Mouse (Mus musculus) stomach, postnatal 0 days (tissue): Measurements from ENCODE around the gene Lhcgr. TPM values are rescaled to one million over a fixed set of nuclear protein-coding genes. Genes with fewer than 3 reads are reported as not detected.
A peak's percentile ranks its signal among the peaks of the same experiment; 100 is the strongest.

Experiments
- ATAC-seq: fragments of 200-750 bp; cut with Nextera tagmentation; 2 replicates; pipeline ENCODE4 v1.8.0; 2017; ENCODE audit not compliant: low FRiP score, low TSS enrichment
- DNase-seq: peaks from one replicate; pipeline ENCODE4 v3.0.0-alpha.2; 2016; ENCODE audit warnings: low spot score
- H3K27ac ChIP-seq: fragments of 300-500 bp; sonication (generic); replicated peaks from 2 replicates; pipeline ENCODE4 v1.5.1; 2014; ENCODE audit warnings: mild to moderate bottlenecking, control low read depth
- H3K27me3 ChIP-seq: fragments of 300-500 bp; sonication (generic); 2 replicates; pipeline ENCODE4 v1.6.1; 2014; ENCODE audit warnings: low read length; ENCODE audit not compliant: control insufficient read depth, insufficient read depth
- H3K36me3 ChIP-seq: fragments of 300-500 bp; sonication (generic); 2 replicates; pipeline ENCODE4 v1.6.1; 2014; ENCODE audit warnings: low read length, mixed read lengths; ENCODE audit not compliant: control insufficient read depth, insufficient read depth
- H3K4me1 ChIP-seq: fragments of 300-500 bp; sonication (generic); replicated peaks from 2 replicates; pipeline ENCODE4 v1.6.1; 2014; ENCODE audit warnings: antibody characterized with exemption; ENCODE audit not compliant: control insufficient read depth, insufficient read depth
- H3K4me2 ChIP-seq: fragments of 300-500 bp; sonication (generic); replicated peaks from 2 replicates; pipeline ENCODE4 v1.6.1; 2014; ENCODE audit warnings: low read depth, mild to moderate bottlenecking, control low read depth, moderate library complexity
- H3K4me3 ChIP-seq: fragments of 300-500 bp; sonication (generic); 2 replicates; pipeline ENCODE4 v1.5.1; 2014; ENCODE audit warnings: low read depth, low read length, control low read depth
- H3K9ac ChIP-seq: fragments of 300-500 bp; sonication (generic); 2 replicates; pipeline ENCODE4 v1.6.1; 2014; ENCODE audit warnings: mild to moderate bottlenecking, low read length, control low read depth, mixed read lengths
- H3K9me3 ChIP-seq: fragments of 300-500 bp; sonication (generic); 2 replicates; pipeline ENCODE4 v1.6.1; 2016; ENCODE audit warnings: low read length; ENCODE audit not compliant: control insufficient read depth
- CTCF ChIP-seq: IDR thresholded peaks from 2 replicates; pipeline ENCODE4 v1.5.1; 2016; ENCODE audit warnings: antibody characterized with exemption, low read depth, mild to moderate bottlenecking, moderate library complexity
- EP300 ChIP-seq: optimal IDR thresholded peaks from 2 replicates; pipeline ENCODE3; 2016; ENCODE audit warnings: antibody characterized with exemption
- WGBS: fragments of 180-500 bp; shearing (Covaris S2); extraction: QIAGEN DNeasy Blood & Tissue Kit; methylation state at CpG from one replicate; pipeline ENCODE4 v1.1.7; 2014; 5-methylcytosine and 5-hydroxymethylcytosine counted together
- polyA plus RNA-seq: library from polyadenylated mRNA; unstranded; fragments of >200 nt; fragmentation: Nextera tagmentation; extraction: Ambion mirVana; gene quantifications from 2 replicates; pipeline ENCODE4 v1.2.1, GENCODE M21; 2015

Lhcgr gene
- polyA plus RNA-seq, 1 experiment from 2014 or later: not detected

DNA sequence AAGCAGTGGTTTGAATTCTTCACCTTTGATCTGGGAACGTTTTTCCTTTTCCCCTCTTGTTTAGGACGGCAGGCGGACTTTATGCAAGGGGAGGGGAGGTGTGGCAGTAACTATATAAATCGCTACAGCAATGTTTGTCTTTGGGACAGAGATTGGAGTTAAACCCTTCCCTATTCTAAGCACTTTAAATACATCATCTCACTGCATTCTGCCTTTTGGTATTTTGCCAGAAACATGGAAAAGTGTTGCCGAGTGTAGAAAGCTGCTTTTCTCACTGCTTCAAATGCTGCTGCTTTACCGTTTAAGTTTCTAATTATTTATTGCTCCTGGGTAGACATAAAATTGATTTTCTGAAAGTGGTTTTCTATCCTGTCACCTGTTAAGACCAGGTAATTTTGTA, 89.4 kb downstream of the Lhcgr start:
- WGBS: 2% methylated on average over 6 of the region's 6 CpGs
- Histone ChIP-seq H3K4me2 (0 out of 2 replicates have a peak overlapping the region, but pooled peaks have one; percentile 15), H3K27me3 (no peaks in the 10 kb centered on the region), H3K9me3 (no peaks in the 10 kb centered on the region), H3K4me3 (no peak overlapping the region), H3K4me1 (no peaks in the 10 kb centered on the region), H3K36me3 (no peaks in the 10 kb centered on the region), H3K9ac (no peak overlapping the region), H3K27ac (no peak overlapping the region)
- DNase-seq: no peak
- no peak for ATAC-seq
- no peak for TF ChIP-seq CTCF
- TF ChIP-seq EP300: no peak

DNA sequence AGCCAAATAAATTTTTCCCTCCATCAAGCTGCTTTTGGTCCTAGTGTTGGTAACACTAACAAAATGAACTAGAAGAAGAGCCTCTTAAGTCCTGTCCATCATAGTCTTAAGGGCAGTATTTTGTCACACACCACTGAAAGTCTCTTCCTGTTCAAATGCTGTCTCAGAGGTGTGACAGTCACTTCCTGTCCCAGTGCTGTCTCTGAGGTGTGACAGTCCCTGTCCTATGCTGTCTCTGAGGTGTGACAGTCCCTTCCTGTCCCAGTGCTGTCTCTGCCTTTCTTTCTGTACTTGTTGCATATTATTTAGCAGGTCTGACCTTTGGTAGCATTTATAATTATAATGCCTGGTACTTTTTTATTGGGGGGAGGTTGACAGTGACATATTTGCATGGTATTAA, 90.9 kb downstream of the Lhcgr start:
- Histone ChIP-seq H3K4me3 (no peak overlapping the region), H3K27ac (no peak overlapping the region), H3K4me2 (no peak overlapping the region), H3K36me3 (no peaks in the 10 kb centered on the region), H3K27me3 (no peaks in the 10 kb centered on the region), H3K9me3 (no peaks in the 10 kb centered on the region), H3K9ac (no peak overlapping the region), H3K4me1 (no peaks in the 10 kb centered on the region)
- DNase-seq (no peak), ATAC-seq (no peak)
- TF ChIP-seq CTCF (no peak), EP300 (no peak)

DNA sequence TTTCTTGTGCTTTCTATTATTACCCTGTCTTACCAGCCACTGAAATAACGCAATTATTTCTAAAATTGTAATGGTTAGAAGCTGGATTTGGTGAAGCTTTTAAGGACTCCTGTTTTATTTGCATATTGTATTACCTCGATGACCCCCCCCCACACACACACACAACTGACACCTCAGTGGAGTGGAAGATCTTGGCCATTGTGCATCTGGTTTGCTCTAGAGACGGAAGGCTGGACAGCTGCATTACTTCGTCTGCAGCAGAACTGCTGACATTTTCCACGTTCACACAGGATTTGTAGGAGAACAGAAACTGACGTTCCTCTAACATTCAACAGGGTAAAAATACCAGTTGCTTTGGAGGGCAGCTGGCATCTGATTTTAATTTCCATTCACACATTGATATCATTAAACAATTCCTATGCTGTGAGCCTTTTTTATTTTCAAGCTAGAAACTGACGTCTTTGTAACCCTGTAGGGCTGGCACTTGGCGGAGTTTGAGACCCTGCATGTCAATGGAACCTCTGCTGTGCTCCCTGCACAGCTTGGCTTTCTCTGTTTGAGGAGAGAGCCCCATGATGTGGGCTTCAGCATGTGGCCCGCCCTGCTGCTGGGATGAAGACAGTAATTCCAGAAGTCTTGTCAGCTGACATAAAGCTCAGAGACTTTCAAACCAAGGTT, 95.0 kb downstream of the Lhcgr start:
- no peak for ATAC-seq
- WGBS: 51% methylated on average over 9 of the region's 9 CpGs
- Histone ChIP-seq H3K27ac (peak overlapping the region; percentile 40), H3K27me3 (no peaks in the 10 kb centered on the region), H3K9ac (no peak overlapping the region), H3K36me3 (no peaks in the 10 kb centered on the region), H3K4me3 (no peak overlapping the region), H3K9me3 (no peaks in the 10 kb centered on the region), H3K4me2 (no peak overlapping the region), H3K4me1 (no peaks in the 10 kb centered on the region)
- no peak for TF ChIP-seq EP300
- no peak for TF ChIP-seq CTCF
- DNase-seq: no peak

DNA sequence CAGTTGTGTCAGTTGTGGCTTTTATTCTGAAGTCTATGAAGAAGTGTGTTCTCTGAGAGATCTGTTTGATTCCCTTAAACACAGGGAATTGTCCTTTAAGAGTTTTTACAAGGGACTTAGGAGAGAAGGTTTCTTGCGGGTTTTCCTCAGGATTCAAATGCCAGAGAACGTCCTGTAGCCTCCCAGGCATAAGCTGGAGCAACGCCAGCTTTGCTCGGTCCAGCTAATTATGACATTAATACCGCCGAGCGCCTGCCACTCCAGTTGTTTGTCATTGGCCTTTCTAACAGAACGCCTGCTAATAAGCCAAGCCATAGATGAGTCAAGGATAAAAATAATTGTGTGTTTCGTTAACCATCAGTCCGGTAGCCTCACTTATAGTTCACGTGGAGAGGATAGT, 103.6 kb downstream of the Lhcgr start:
- no peaks in the 10 kb centered on the region for H3K36me3 ChIP-seq
- no peak overlapping the region for H3K4me2 ChIP-seq
- H3K27me3 ChIP-seq: no peaks in the 10 kb centered on the region
- H3K4me3 ChIP-seq: no peak overlapping the region
- ATAC-seq (no peak), DNase-seq (no peak)
- H3K9me3 ChIP-seq: no peaks in the 10 kb centered on the region
- no peak overlapping the region for H3K9ac ChIP-seq
- 69% methylated on average over 11 of the region's 11 CpGs for WGBS
- no peaks in the 10 kb centered on the region for H3K4me1 ChIP-seq
- TF ChIP-seq EP300: no peak
- no peak for TF ChIP-seq CTCF
- H3K27ac ChIP-seq: no peak overlapping the region

DNA sequence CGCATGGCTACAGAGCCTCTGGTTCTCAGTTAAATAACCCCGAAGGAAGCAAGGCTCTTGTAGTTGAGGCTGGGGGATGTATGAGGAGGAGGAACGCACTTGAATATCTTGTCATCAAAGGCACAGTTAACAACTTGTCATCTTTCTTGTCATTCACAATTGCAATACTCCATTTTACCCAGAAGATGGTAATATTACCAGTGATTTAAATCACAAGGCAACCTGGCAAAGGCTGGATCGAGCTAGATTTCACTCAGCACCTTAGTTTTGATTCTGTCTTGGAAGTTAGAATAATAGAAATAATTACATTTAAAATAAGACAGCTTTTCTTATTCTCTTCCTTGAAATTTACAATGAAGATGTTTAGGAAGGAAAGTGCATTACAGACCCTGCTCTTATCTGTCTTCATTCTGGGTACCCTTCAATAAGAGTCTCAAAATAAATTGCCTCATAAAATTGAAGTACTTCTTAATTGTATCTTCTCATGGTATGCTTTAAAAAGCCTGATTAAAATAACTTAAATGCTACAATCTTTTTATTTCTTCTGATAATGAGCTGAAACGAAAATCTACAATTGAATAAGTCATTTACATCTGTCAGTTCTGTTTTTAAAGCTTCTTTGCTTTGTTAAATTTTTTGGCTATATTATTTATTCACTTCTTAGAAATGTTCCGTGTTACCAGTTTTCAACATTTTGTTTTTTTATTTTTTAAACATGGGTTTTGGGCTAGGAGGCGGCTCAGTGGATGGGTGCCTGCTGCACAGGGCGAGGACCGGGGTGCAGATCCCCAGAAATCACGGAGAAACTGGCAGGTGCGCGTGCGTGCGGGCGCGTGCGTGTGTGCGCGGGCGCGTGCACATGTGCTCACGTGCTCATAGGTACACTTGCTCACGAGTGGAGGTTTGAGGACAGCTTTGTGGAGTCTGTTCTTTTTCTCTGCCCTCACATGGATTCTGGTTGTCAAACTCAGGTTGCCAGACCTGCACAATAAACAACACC, 116.2 kb downstream of the Lhcgr start:
- Histone ChIP-seq H3K4me2 (no peak overlapping the region), H3K4me3 (no peak overlapping the region), H3K9me3 (no peaks in the 10 kb centered on the region), H3K4me1 (no peaks in the 10 kb centered on the region), H3K27me3 (no peaks in the 10 kb centered on the region), H3K36me3 (no peaks in the 10 kb centered on the region), H3K27ac (no peak overlapping the region), H3K9ac (no peak overlapping the region)
- DNase-seq (no peak), ATAC-seq (no peak)
- no peak for TF ChIP-seq EP300
- TF ChIP-seq CTCF: peak; percentile 31; the same call in 1 of the 2 replicates
- 89% methylated on average over 23 of the region's 23 CpGs for WGBS

DNA sequence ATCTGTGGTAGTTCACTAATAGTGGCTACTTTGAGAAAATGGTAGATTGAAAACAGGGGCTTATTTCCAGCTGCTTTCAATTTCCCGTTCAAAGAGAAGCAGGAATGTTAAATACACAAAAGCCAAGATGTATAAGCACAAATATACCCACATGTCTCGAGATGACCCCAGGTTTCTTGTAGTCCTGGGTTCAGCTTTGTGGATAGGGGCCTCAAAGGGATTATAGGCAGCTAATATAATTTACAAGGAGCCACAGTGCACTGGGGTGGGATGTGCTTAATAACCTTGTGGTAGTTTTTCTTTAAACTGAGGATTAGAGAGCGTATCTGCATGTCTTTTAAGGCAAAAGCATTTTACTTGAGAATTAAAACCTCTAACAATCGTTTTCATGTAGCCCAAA, 121.0 kb downstream of the Lhcgr start:
- no peaks in the 10 kb centered on the region for H3K9me3 ChIP-seq
- H3K9ac ChIP-seq: no peak overlapping the region
- H3K4me1 ChIP-seq: no peaks in the 10 kb centered on the region
- no peak for ATAC-seq
- TF ChIP-seq EP300 (no peak), CTCF (no peak)
- no peak overlapping the region for H3K4me2 ChIP-seq
- no peaks in the 10 kb centered on the region for H3K27me3 ChIP-seq
- 35% methylated on average over 4 of the region's 4 CpGs for WGBS
- H3K27ac ChIP-seq: no peak overlapping the region
- DNase-seq: no peak
- no peak overlapping the region for H3K4me3 ChIP-seq
- H3K36me3 ChIP-seq: no peaks in the 10 kb centered on the region
